Mouse (Mus musculus) hindbrain, embryonic 15.5 days (tissue): ENCODE results near the gene Iqschfp. TPM values are rescaled to one million over a fixed set of nuclear protein-coding genes. Genes with fewer than 3 reads are reported as not detected.
A peak's percentile ranks its signal among the peaks of the same experiment; 100 is the strongest.

Experiments
- ATAC-seq: fragments of 200-750 bp; cut with Nextera tagmentation; 2 replicates; pipeline ENCODE4 v1.8.0; 2017; ENCODE audit warnings: low read depth, moderate number of reproducible peaks, moderate TSS enrichment; ENCODE audit not compliant: low FRiP score
- H3K27ac ChIP-seq: fragments of 300-500 bp; sonication (generic); replicated peaks from 2 replicates; pipeline ENCODE4 v1.5.1; 2015; ENCODE audit warnings: mild to moderate bottlenecking, inconsistent platforms
- H3K27me3 ChIP-seq: fragments of 300-500 bp; sonication (generic); 2 replicates; pipeline ENCODE4 v1.6.1; 2015; ENCODE audit warnings: control low read depth, inconsistent platforms
- H3K36me3 ChIP-seq: fragments of 300-500 bp; sonication (generic); 2 replicates; pipeline ENCODE4 v1.6.1; 2015; ENCODE audit warnings: control low read depth, inconsistent platforms
- H3K4me1 ChIP-seq: fragments of 300-500 bp; sonication (generic); replicated peaks from 2 replicates; pipeline ENCODE4 v1.6.1; 2015; ENCODE audit warnings: control low read depth, inconsistent platforms
- H3K4me2 ChIP-seq: fragments of 300-500 bp; sonication (generic); 2 replicates; pipeline ENCODE4 v1.6.1; 2015; ENCODE audit warnings: moderate library complexity, mild to moderate bottlenecking, inconsistent platforms
- H3K4me3 ChIP-seq: fragments of 300-500 bp; sonication (generic); 2 replicates; pipeline ENCODE4 v1.5.1; 2015; ENCODE audit warnings: mild to moderate bottlenecking, inconsistent platforms
- H3K9ac ChIP-seq: fragments of 300-500 bp; sonication (generic); 2 replicates; pipeline ENCODE4 v1.6.1; 2015; ENCODE audit warnings: inconsistent platforms
- H3K9me3 ChIP-seq: fragments of 300-500 bp; sonication (generic); 2 replicates; pipeline ENCODE4 v1.6.1; 2016; ENCODE audit warnings: control low read depth, inconsistent platforms
- WGBS: fragments of 180-500 bp; shearing (Covaris S2); methylation state at CpG from one replicate; pipeline ENCODE4 v1.1.7; 2015; 5-methylcytosine and 5-hydroxymethylcytosine counted together
- polyA plus RNA-seq: library from polyadenylated mRNA; unstranded; fragments of >200 nt; fragmentation: Nextera tagmentation; extraction: Ambion mirVana; gene quantifications from 2 replicates; pipeline ENCODE4 v1.2.1, GENCODE M21; 2015

The Iqschfp gene
- polyA plus RNA-seq, 1 experiment from 2014 or later: 7.3 TPM

- Histone ChIP-seq H3K27ac (no peak overlapping the region), H3K4me3 (no peak overlapping the region), H3K27me3 (no peaks in the 10 kb centered on the region), H3K36me3 (no peaks in the 10 kb centered on the region), H3K4me1 (peaks cover 23% of the 10 kb centered on the region), H3K9me3 (no peaks in the 10 kb centered on the region), H3K9ac (no peak overlapping the region), H3K4me2 (no peak overlapping the region)
- WGBS: 61% methylated on average over 19 of the region's 19 CpGs
- ATAC-seq: peak; percentile 23; the same call in 1 of the 2 replicates
These were observed 716.9 kb downstream of the Iqschfp start for GRCm38 (mm10) chr3:68608848-68609497.

DNA sequence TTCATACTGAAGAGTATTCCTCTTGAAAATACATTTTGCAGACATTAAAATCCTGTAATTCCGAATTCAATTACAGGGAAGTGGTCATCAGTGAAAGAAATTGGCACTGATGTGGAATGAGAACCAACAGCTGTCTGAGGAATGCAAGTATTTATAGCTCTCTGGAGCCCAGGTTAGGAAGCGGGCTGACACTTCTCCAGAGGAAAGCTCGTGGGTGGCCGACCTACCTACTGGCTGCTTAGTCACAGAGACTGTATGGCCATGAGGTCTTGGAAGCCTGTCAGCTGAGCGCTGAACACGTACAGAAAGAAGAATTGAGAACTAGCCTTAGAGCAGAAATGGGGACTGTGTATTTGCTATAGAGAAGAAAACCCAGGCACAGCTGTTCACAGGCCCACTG lies 718.0 kb downstream of the Iqschfp start:
- Histone ChIP-seq H3K27me3 (no peaks in the 10 kb centered on the region), H3K4me1 (peaks cover 13% of the 10 kb centered on the region), H3K4me3 (no peak overlapping the region), H3K9me3 (no peaks in the 10 kb centered on the region), H3K36me3 (no peaks in the 10 kb centered on the region), H3K9ac (no peak overlapping the region), H3K4me2 (no peak overlapping the region), H3K27ac (no peak overlapping the region)
- 66% methylated on average over 6 of the region's 6 CpGs for WGBS
- ATAC-seq: no peak

- Histone ChIP-seq H3K4me3 (no peak overlapping the region), H3K4me2 (no peak overlapping the region), H3K27me3 (no peaks in the 10 kb centered on the region), H3K9me3 (no peaks in the 10 kb centered on the region), H3K27ac (no peak overlapping the region), H3K36me3 (no peaks in the 10 kb centered on the region), H3K9ac (no peak overlapping the region), H3K4me1 (peaks cover 15% of the 10 kb centered on the region)
- WGBS: 81% methylated on average over 11 of the region's 11 CpGs
- ATAC-seq: no peak
These were observed 718.7 kb downstream of the Iqschfp start for GRCm38 (mm10) chr3:68610598-68611261.

GRCm38 (mm10) chr3:68615042-68615810 lies 723.2 kb downstream of the Iqschfp start:
- no peak overlapping the region for H3K27ac ChIP-seq
- no peaks in the 10 kb centered on the region for H3K9me3 ChIP-seq
- H3K36me3 ChIP-seq: 0 out of 2 replicates have a peak, but pooled peaks cover 3% of the 10 kb centered on the region
- H3K4me1 ChIP-seq: 0 out of 2 replicates have a peak, but pooled peaks cover 5% of the 10 kb centered on the region
- H3K27me3 ChIP-seq: no peaks in the 10 kb centered on the region
- peak; percentile 47; the same call in 1 of the 2 replicates for ATAC-seq
- no peak overlapping the region for H3K4me2 ChIP-seq
- 72% methylated on average over 10 of the region's 10 CpGs for WGBS
- H3K9ac ChIP-seq: no peak overlapping the region
- H3K4me3 ChIP-seq: no peak overlapping the region

DNA sequence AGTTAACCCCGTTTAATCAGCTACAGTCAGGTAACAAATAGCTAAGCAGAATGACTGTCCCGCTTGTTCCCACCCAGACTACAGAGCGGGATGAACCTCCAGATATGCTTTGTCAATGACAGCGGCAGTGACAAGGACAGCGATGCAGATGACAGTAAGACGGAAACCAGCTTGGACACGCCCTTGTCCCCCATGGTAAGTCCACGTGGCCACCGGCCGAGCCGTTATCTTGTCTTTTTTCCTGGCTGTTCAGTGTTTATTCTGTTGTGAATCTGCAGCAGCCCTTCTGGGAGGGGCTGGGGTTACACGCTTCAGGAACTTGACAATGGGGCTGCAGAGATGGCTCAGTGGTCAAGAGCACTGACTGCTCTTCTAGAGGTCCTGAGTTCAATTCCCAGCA lies 724.3 kb downstream of the Iqschfp start:
- Histone ChIP-seq H3K27me3 (no peaks in the 10 kb centered on the region), H3K9ac (no peak overlapping the region), H3K4me2 (no peak overlapping the region), H3K4me3 (no peak overlapping the region), H3K27ac (no peak overlapping the region), H3K36me3 (peaks cover 7% of the 10 kb centered on the region), H3K9me3 (no peaks in the 10 kb centered on the region), H3K4me1 (0 out of 2 replicates have a peak, but pooled peaks cover 5% of the 10 kb centered on the region)
- ATAC-seq: no peak
- 92% methylated on average over 12 of the region's 12 CpGs for WGBS

GRCm38 (mm10) chr3:68617708-68618107 lies 725.7 kb downstream of the Iqschfp start:
- 93% methylated on average over 10 of the region's 10 CpGs for WGBS
- 0 out of 2 replicates have a peak, but pooled peaks cover 5% of the 10 kb centered on the region for H3K4me1 ChIP-seq

DNA sequence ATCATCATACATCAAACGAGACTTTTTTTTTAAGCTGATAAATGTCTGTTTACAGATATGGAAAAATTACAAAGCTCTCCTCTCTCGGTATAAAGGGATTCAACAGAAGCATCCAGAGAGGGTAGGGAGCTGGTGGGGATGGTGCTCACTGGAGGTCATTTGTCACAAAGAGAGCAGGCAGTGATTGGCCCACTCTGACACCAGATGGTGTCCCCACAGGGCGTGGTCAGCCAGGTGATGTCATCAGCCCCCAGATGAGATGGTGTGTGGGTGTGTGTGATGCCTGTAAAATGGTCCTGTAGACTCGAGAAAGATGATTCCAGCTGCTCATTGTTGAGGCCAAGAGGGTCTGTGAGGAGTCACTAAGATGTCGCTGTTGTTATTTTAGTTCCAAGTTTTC lies 727.1 kb downstream of the Iqschfp start:
- Histone ChIP-seq H3K4me3 (no peak overlapping the region), H3K4me1 (0 out of 2 replicates have a peak, but pooled peaks cover 5% of the 10 kb centered on the region), H3K9ac (no peak overlapping the region), H3K4me2 (no peak overlapping the region), H3K9me3 (no peaks in the 10 kb centered on the region), H3K27ac (no peak overlapping the region), H3K27me3 (no peaks in the 10 kb centered on the region), H3K36me3 (peaks cover 23% of the 10 kb centered on the region)
- WGBS: 76% methylated on average over 5 of the region's 5 CpGs
- ATAC-seq: no peak

More at GRCm38 (mm10) chr3:68617708-68618107, 725.7 kb downstream of the Iqschfp start:
- Histone ChIP-seq H3K27me3 (no peaks in the 10 kb centered on the region), H3K36me3 (peaks cover 16% of the 10 kb centered on the region), H3K27ac (no peak overlapping the region), H3K9me3 (no peaks in the 10 kb centered on the region), H3K4me2 (no peak overlapping the region), H3K9ac (no peak overlapping the region), H3K4me3 (no peak overlapping the region)
- no peak for ATAC-seq

DNA sequence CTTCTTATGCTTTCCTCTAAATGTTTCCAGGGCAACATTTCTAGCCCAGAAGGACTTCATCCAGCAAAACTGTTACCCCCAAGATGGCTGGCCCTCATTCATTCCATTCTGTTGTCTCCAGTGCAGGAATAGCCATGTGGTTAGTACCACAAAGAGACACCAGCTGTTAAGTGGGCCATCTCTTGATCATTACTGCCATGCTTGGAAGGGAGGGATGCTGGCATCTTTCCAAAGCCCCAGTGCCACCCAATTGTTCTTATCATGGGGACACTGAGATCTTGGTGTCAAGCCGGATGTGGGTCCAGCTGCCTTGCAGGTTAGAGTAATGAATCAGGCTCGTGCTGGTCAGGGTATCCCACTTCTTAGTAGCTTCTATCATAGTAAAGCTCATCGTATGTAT lies 729.9 kb downstream of the Iqschfp start:
- whole genome bisulfite sequencing: 78% methylated on average over 3 of the region's 3 CpGs
- Histone ChIP-seq H3K9ac (no peak overlapping the region), H3K4me3 (no peak overlapping the region), H3K36me3 (peaks cover 37% of the 10 kb centered on the region), H3K27me3 (no peaks in the 10 kb centered on the region), H3K4me2 (no peak overlapping the region), H3K9me3 (no peaks in the 10 kb centered on the region), H3K4me1 (no peaks in the 10 kb centered on the region), H3K27ac (no peak overlapping the region)
- ATAC-seq: no peak

DNA sequence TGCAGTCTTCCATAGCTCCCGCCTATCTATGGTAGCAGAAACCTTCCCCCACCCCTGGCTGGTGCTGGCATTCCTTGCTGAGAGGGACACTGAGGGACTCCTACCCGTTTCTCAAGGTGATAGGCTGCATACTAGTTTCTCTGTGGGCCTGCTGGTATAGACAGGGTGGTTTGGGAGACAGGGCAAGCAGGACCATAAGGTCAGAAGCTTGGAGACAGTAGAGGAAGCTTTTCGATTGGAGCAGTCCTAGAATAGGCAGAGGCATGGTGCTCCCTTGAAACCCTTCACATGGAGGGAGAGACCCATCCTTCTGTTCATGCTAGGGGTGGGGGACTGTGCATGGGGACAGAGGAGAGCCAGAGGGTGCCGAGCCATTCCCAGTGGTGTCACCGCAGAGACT lies 731.0 kb downstream of the Iqschfp start:
- H3K36me3 ChIP-seq: peaks cover 42% of the 10 kb centered on the region
- H3K27ac ChIP-seq: no peak overlapping the region
- no peak overlapping the region for H3K9ac ChIP-seq
- WGBS: 92% methylated on average over 5 of the region's 5 CpGs
- H3K4me1 ChIP-seq: no peaks in the 10 kb centered on the region
- no peak overlapping the region for H3K4me3 ChIP-seq
- no peak for ATAC-seq
- no peaks in the 10 kb centered on the region for H3K27me3 ChIP-seq
- H3K9me3 ChIP-seq: no peaks in the 10 kb centered on the region
- H3K4me2 ChIP-seq: no peak overlapping the region

- Histone ChIP-seq H3K27ac (no peak overlapping the region), H3K4me1 (no peaks in the 10 kb centered on the region), H3K36me3 (peaks cover 39% of the 10 kb centered on the region), H3K9ac (no peak overlapping the region), H3K27me3 (no peaks in the 10 kb centered on the region), H3K9me3 (no peaks in the 10 kb centered on the region), H3K4me3 (no peak overlapping the region), H3K4me2 (no peak overlapping the region)
- ATAC-seq: no peak
- WGBS: 93% methylated on average over 6 of the region's 6 CpGs
These were observed 732.4 kb downstream of the Iqschfp start for GRCm38 (mm10) chr3:68624471-68624870.

- peak; percentile 56; the same call in 1 of the 2 replicates for ATAC-seq
- Histone ChIP-seq H3K4me1 (no peaks in the 10 kb centered on the region), H3K4me2 (no peak overlapping the region), H3K27ac (no peak overlapping the region), H3K36me3 (peaks cover 19% of the 10 kb centered on the region), H3K4me3 (no peak overlapping the region), H3K9ac (no peak overlapping the region), H3K9me3 (no peaks in the 10 kb centered on the region), H3K27me3 (no peaks in the 10 kb centered on the region)
- 81% methylated on average over 4 of the region's 4 CpGs for WGBS
These were observed 738.2 kb downstream of the Iqschfp start for GRCm38 (mm10) chr3:68630261-68630660.

DNA sequence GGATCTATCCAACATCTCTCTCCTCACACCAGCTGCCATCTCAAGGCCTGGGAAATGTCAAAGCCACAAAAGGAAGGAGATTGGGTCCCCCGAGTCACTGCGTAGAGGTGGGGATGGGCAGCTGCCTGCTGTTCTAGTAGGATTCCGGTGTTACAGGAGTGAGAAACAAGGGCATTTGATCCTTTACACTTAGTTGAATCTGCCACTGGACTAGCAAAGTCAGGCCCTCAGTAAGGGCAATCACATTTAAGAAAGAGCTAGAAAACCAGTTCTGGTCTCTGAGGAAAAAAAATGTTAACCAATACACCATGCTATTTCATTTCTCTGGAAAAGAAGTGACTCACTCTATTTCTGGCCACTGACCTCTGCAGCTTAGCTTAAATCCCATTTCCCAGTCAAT lies 738.8 kb downstream of the Iqschfp start:
- Histone ChIP-seq H3K4me1 (no peaks in the 10 kb centered on the region), H3K9ac (no peak overlapping the region)
- WGBS: 77% methylated on average over 3 of the region's 3 CpGs

More for the DNA sequence above, 738.8 kb downstream of the Iqschfp start:
- no peak overlapping the region for H3K4me2 ChIP-seq
- no peak for ATAC-seq
- H3K27ac ChIP-seq: no peak overlapping the region
- no peak overlapping the region for H3K4me3 ChIP-seq
- H3K9me3 ChIP-seq: no peaks in the 10 kb centered on the region
- no peaks in the 10 kb centered on the region for H3K27me3 ChIP-seq
- peaks cover 14% of the 10 kb centered on the region for H3K36me3 ChIP-seq
